Mouse (Mus musculus) c-Kit-positive CD71-positive TER-119-negative erythroid progenitor cells, embryonic 14.5 days (primary cell): ENCODE results near the gene Rbm46.
A peak's percentile ranks its signal among the peaks of the same experiment; 100 is the strongest.

Experiments used
- DNase-seq: peaks from one replicate; pipeline ENCODE4 v3.0.0-alpha.2; 2013; ENCODE audit warnings: low read depth

The Rbm46 gene

DNA sequence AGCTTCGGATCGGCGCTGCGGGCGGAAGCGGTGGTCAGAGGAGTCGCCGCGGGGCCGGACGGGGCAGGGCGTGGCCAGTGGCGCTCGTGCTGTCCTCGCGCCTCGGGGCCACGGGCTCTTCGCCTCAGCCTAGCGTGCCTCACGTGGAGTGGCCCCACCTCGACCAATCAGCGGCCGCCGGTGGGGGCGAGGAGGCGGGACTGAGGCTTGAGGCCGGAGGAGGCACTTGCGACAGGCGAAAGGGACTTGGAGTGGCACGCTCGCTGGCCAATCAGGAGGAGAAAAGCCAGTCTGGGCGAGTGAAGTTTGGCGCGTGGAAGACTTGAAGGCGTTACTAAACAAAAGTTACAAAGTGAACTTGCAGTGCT lies at the start of gene Rbm46:
Rbm46 (minus strand) TSS at position 112 of the 368 bp plus-strand sequence.
- peak; percentile 1 for DNase-seq

GRCm38 (mm10) chr3:82915632-82916031 lies 39.3 kb upstream of the Rbm46 start:
- no peak for DNase-seq

GRCm38 (mm10) chr3:82908671-82909070 lies 32.4 kb upstream of the Rbm46 start:
- DNase-seq = no peak

DNA sequence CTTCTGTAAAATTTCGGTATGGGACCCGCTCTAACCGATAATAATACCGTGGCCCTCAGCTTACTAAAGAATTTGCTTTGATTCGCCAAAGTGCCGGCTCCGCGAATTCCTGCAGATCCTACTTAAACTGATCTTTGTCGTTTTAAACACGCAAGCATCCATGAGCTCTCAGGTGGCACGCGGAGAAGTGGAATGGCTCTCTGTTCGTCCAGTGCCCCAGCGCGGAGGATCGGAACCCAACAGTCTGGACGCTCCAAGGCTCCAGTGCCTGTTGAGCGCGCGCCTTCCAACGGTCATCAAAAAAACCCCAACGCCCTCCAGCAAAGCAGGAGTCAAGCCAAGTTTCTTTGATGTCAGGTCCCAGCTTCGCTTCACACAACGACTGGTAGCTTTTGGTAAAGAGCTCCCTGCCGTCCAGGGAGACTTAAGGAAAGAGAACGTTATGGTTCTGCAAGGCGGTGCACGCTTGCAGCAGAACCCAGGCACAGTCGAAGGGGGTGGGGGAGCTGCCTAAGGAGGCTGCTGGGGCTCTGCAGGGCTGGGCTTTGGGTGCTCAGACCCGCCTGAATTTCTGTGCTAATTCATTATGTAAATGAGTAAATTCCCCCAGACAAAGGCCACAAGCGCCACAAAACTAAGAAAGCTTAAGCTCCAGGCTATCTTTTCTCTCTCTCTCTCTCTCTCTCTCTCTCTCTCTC lies 28.1 kb upstream of the Rbm46 start:
- no peak for DNase-seq

GRCm38 (mm10) chr3:82903613-82904205 lies 27.4 kb upstream of the Rbm46 start, which contains the start of gene Lrat:
TSS of gene Lrat (minus strand) at chr3:82903973.
- no peak for DNase-seq

DNA sequence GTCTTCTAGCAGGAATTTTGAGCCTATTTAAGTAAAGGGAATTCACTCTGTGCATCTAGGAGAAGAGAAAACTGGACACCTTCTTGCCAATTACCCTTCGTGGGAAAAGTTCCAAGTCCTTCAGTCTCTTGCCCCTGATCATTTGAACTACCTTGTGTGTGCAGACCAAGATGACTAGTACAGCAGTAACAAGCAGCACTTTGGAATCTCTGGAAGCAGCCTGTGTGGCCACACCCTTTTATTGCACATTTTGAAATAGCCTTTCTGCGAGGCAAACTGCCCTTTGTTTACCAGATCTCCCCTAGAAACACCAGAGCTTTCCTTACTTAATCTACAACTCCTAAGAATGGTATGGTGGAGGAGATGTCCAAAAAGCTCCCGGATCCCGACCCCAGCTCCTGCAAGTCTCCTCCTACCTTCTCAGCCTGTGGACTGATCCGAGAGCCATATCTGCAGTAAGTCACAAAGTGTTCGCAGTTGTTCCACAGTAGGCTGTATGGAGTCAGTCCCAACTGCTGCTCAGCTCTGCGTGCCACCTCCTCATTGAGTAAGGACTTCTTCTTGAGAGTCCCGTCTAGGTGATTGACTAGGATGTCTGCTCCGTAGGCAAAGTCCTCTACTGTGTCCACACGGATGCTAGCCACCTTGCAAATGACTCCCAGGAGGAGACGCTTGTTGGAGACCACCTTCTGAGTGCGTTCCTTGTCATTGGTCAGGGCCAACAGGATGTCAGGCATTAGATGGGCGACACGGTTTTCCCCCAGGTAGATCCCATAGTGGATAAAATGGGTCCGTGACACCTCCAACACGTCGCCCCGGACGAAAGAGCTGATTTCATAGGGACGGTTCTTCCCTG lies 26.7 kb upstream of the Rbm46 start:
- DNase-seq = no peak

- no peak for DNase-seq
Measured at GRCm38 (mm10) chr3:82888842-82889241, 12.6 kb upstream of the Rbm46 start.

GRCm38 (mm10) chr3:82877258-82877657 lies 975 bp upstream of the Rbm46 start:
- DNase-seq = peak; percentile 4

GRCm38 (mm10) chr3:82875671-82876371 lies 462 bp downstream of the Rbm46 start:
- no peak for DNase-seq

DNA sequence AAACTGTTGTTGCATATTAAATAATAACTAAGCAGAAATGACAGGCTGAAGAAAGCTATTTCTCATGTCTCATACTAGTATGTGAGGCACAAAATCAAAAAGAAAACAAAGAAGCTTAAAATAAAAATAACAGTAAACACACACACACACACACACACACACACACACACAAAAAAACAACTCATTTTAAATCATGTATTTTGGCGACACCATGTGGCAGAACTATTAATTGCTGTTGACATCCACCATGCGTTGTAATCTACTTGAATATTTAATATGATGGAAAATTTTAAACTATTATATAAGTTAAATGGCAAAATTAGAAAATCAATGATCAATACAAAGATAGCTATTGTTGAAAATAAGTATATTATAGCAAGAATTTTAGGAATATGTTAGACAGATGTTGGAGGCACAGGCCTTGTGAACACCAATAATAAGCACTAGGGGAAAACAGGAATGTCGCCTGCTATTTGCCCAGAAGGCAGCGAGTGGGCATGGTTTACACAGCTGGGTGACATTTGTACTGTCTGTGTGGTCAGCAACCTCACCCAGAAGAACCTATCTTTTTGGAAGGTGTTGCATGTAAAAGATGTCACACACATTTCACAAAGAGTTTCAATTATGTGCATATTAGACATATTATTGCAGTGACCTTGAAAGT lies 18.7 kb downstream of the Rbm46 start:
- peak; percentile 7 for DNase-seq

DNA sequence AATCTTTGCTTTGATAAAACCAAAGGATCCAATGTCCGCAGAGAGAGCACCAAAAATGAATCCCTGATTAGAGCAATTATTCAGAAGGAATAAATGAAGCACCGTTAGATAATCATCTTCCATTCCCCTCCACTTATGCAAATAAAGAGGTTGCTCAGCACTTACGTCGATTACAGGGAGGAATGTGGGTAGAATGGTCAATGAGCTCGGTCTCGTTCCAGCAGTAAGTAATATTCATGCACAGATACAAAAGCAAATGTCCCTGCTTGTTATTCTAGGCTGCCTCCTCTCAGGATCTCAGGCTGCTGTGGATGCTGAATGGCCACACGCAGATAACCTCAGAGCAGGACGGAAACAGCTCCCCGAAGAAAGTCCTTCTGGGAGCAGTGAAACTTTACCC lies 51.1 kb downstream of the Rbm46 start:
- no peak for DNase-seq

GRCm38 (mm10) chr3:82811851-82812250 lies 64.4 kb downstream of the Rbm46 start:
- DNase-seq = no peak

DNA sequence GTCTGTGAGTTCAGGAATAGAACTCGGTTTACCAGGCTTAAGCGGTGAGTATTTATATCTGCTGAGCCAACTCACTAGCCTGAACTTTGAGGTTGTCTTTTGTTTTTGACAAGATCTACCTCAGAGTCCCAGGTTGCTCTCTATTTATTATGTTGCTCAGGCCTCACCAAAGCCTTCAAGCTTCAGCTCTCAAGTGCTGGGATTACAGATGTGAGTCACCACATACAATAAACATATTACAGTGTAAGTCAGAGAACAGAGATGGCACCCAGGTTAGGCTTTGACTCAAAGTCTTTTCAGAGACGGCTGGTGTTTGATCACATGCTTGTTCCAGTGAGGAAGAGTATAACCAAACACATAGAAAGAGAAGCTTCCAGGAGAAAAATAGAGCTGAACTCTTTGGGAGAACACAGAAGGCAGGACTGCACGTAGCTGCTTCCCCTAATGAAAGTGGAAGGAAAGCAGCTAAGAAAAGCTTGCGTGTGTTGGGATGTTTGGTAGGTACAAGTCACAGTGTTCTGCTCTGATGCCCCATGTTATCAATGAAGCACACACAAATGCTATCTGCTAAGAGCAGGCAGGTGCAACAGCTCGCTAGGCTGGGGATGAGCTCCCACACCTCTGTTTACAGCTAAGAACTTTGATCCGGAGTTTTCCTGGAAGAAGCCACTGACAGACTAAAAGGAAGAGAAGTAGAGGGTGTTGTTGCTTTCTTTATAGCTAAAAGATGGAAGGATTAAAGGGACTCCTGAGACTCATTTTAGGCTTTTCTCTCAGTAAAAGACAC lies 65.8 kb downstream of the Rbm46 start:
- no peak for DNase-seq

- DNase-seq = no peak
Measured at GRCm38 (mm10) chr3:82809769-82810168, 66.5 kb downstream of the Rbm46 start.

DNA sequence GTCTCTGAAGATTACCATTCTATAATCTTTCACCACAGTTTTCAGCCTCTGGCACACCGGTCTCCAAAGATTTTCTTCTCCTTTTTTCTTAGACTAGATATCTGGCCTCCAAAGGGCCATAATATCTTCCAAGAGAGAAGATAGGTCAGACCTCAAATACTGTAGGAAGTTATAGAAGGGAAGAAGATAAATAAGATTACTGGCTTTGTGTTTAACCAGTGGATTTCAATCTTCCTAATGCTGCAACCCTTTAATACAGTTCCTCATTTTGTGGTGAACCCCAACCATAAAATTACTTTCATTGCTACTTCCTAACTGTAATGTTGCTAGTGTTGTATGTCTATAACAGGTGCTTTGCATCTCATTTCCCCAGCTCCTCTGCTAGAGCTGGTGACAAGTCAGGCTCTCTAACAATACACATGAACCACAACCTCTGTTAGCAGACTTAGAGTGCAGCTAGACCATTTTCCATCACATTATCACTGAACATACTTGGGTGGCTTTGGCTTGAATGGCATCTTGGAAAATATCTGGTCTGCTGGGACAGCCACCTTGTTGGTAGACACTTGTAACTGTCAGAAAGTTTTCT lies 67.9 kb downstream of the Rbm46 start:
- no peak for DNase-seq

GRCm38 (mm10) chr3:82805291-82805690 lies 71.0 kb downstream of the Rbm46 start:
- no peak for DNase-seq

GRCm38 (mm10) chr3:82800470-82800843 lies 75.8 kb downstream of the Rbm46 start:
- DNase-seq = no peak

- no peak for DNase-seq
Measured at GRCm38 (mm10) chr3:82799735-82800469, 76.4 kb downstream of the Rbm46 start.

- no peak for DNase-seq
Measured at GRCm38 (mm10) chr3:82793656-82794055, 82.6 kb downstream of the Rbm46 start.

- DNase-seq = no peak
Measured at GRCm38 (mm10) chr3:82791663-82792062, 84.6 kb downstream of the Rbm46 start.
